Mouse (Mus musculus): Measurements from ENCODE around the gene Gm49366.
"Not testable (repeated sequence)": the region's sequence is repeated elsewhere in the genome, so short reads cannot be mapped to it uniquely, and the experiment has no call there.

Gm49366 gene

GRCm38 (mm10) chr12:84032854-84033253 lies 5.9 kb upstream of the Gm49366 start:
- in situ Hi-C loops (cut with MboI, MseI) = no loop called here

GRCm38 (mm10) chr12:84033302-84033701 lies 5.4 kb upstream of the Gm49366 start:
- in situ Hi-C loops (cut with MboI, MseI) = not testable (repeated sequence)

- in situ Hi-C loops (cut with MboI, MseI) = no loop called here
These were observed 4.6 kb upstream of the Gm49366 start for GRCm38 (mm10) chr12:84034108-84034507.

- in situ Hi-C loops (cut with MboI, MseI) = not testable (repeated sequence)
These were observed 494 bp upstream of the Gm49366 start, which contains the start of gene Acot4 for GRCm38 (mm10) chr12:84038241-84038640. Gene Acot4, plus strand, starts transcription at chr12:84038379.

- in situ Hi-C loops (cut with MboI, MseI) = no loop called here
These were observed 3.5 kb downstream of the Gm49366 start for GRCm38 (mm10) chr12:84042248-84042647.

GRCm38 (mm10) chr12:84044045-84044444 lies 5.3 kb downstream of the Gm49366 start:
- in situ Hi-C loops (cut with MboI, MseI) = no loop called here

- in situ Hi-C loops (cut with MboI, MseI) = no loop called here
These were observed 8.2 kb downstream of the Gm49366 start for GRCm38 (mm10) chr12:84046906-84047305.

GRCm38 (mm10) chr12:84050744-84051143 lies 12.0 kb downstream of the Gm49366 start:
- in situ Hi-C loops (cut with MboI, MseI) = not testable (repeated sequence)

GRCm38 (mm10) chr12:84051937-84052474 lies 13.3 kb downstream of the Gm49366 start, which contains the start of gene Acot3:
Gene Acot3, plus strand, starts transcription at chr12:84052144.
- in situ Hi-C loops (cut with MboI, MseI) = no loop called here

- in situ Hi-C loops (cut with MboI, MseI) = no loop called here
These were observed 13.9 kb downstream of the Gm49366 start for GRCm38 (mm10) chr12:84052609-84053008.

- in situ Hi-C loops (cut with MboI, MseI) = no loop called here
These were observed 14.4 kb downstream of the Gm49366 start for GRCm38 (mm10) chr12:84053173-84053572.

GRCm38 (mm10) chr12:84053679-84054391 lies 15.1 kb downstream of the Gm49366 start:
- in situ Hi-C loops (cut with MboI, MseI) = no loop called here

- in situ Hi-C loops (cut with MboI, MseI) = no loop called here
These were observed 22.2 kb downstream of the Gm49366 start for GRCm38 (mm10) chr12:84060946-84061345.

- in situ Hi-C loops (cut with MboI, MseI) = no loop called here
These were observed 23.6 kb downstream of the Gm49366 start for GRCm38 (mm10) chr12:84062336-84062735.

GRCm38 (mm10) chr12:84063228-84063627 lies 24.5 kb downstream of the Gm49366 start:
- in situ Hi-C loops (cut with MboI, MseI) = no loop called here

GRCm38 (mm10) chr12:84063833-84064232 lies 25.1 kb downstream of the Gm49366 start:
- in situ Hi-C loops (cut with MboI, MseI) = no loop called here

GRCm38 (mm10) chr12:84064621-84065020 lies 25.9 kb downstream of the Gm49366 start:
- in situ Hi-C loops (cut with MboI, MseI) = no loop called here

GRCm38 (mm10) chr12:84067752-84068151 lies 29.0 kb downstream of the Gm49366 start:
- in situ Hi-C loops (cut with MboI, MseI) = no loop called here

GRCm38 (mm10) chr12:84068296-84068695 lies 29.6 kb downstream of the Gm49366 start:
- in situ Hi-C loops (cut with MboI, MseI) = no loop called here

- in situ Hi-C loops (cut with MboI, MseI) = no loop called here
These were observed 30.3 kb downstream of the Gm49366 start, which contains the start of gene Acot5 for GRCm38 (mm10) chr12:84068986-84069385. Gene Acot5, plus strand, starts transcription at chr12:84069325.

- in situ Hi-C loops (cut with MboI, MseI) = not testable (repeated sequence)
These were observed 30.8 kb downstream of the Gm49366 start for GRCm38 (mm10) chr12:84069582-84069981.

GRCm38 (mm10) chr12:84071696-84072095 lies 33.0 kb downstream of the Gm49366 start:
- in situ Hi-C loops (cut with MboI, MseI) = no loop called here

GRCm38 (mm10) chr12:84077371-84077990 lies 38.7 kb downstream of the Gm49366 start:
- in situ Hi-C loops (cut with MboI, MseI) = no loop called here

Measured in regulatory T cell (primary cell).